Mouse (Mus musculus) Muller cell, postnatal 12 days (primary cell): ENCODE results near the gene Padi4.

Source experiments
- DNase-seq: peaks from one replicate; pipeline ENCODE4 v3.0.0-alpha.2; 2015; ENCODE audit errors: inconsistent ontology term

Padi4 gene

GRCm38 (mm10) chr4:140702611-140703327 lies 71.3 kb downstream of the Padi4 start:
- peak; percentile 88 for DNase-seq

DNA sequence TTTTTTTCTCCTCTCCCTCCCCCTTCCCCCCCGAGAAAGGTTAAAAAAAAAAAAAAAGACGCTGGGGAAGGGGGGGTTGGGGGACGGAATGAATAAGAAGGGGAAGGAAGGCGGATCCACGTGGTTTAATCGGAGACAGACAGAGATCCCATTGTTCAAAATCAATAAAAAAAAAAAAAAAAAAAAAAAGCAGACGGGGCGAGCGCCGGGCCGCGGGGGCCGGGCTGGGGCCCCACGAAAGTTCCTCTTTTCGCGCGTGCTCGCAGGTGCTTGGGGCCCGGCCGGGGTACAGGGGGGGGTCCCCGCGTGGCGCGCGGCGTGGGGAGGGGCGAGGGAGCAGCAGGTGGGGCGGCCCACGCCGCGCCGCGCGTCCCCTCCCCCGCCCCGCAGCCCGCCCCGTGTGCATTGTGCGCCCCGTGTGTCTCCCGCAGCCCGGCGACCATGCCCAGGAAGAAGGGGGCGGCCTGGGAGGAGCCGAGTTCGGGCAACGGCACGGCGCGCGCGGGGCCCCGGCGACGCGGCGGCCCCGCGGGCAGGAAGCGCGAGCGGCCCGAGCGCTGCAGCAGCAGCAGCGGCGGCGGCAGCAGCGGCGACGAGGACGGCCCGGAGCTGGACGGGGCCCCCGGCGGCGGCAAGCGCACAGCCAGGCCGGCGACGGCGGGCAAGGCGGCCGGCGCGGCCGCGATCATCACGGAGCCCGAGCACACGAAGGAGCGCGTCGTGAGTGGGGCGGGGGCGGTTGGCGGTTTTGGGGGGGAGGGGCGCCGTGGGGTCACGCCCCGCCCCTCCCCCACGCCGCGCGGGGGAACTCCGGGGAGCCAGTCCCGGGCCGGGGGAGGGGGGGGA lies 72.1 kb downstream of the Padi4 start:
- DNase-seq: peak; percentile 51

DNA sequence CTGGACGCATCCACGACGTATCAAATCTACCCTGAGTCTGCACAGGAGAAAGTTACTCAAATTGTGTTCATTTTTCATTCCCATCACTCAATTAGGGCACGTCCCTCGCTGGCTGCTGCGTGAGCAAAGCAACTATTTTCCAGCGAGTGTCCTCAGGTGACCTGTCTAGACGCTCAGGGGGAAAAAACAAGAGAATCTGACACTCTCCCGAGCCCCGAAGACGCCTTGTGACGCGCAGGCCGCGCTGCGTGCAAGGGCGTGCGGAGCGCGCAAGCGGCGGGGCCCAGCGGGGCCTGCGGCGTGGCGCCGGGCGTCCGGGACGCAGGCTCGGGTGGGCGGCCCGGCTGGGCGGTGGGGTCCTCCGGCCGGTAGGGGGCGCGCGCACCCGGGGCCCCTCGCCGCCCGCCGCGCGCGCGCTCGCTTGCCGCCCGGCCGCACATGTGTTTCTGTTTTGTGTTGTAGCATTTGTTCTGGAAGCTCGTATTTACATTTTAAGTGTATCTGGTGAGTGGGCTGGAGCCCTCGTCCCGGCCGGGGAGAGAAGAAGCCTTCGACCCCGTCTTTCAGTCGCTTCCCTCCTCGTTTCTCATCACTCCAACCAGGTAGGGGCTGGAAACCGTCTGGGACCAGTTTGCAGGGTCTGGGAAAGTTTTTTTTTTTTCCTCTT lies 72.9 kb downstream of the Padi4 start:
- peak; percentile 91 for DNase-seq

- no peak for DNase-seq
Measured at GRCm38 (mm10) chr4:140700269-140701018, 73.6 kb downstream of the Padi4 start, which contains the start of gene Rcc2. Rcc2 (plus strand) TSS chr4:140700541.

DNA sequence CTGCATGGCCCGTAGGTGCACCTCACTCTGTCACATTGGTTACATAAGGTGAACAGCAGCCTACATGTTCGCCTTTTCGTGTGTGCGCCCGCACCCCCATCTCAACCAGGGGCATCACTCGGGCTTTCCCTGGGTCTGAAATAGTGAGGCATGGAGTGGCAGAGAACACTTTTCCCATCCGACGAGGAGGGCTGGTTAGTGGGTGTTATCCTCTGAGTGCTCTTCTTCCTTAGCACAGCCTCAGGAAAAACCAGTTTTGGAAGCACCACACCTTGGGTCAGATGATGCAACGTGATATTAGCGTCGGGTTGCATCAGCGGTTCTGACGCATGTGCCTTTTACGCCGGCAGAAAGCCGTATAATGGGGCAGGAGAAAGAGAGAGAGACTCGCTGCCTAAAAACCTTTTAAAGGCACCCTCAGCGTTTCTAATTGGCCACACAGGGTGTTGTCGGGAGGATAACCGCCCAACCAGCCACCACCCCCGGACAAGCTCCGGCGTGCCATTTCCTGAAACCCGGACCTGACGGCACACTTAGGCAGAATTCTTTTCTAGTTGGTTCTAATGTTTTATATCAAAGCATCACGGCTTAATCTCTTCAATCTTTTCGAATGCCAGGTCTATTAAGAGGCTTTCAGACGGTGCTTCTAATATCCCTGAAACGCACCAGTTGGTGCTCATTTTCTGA lies 74.5 kb downstream of the Padi4 start:
- DNase-seq: peak; percentile 68
